Mouse (Mus musculus): ENCODE results near the gene Maged1. TPM values are rescaled to one million over a fixed set of nuclear protein-coding genes. Genes with fewer than 3 reads are reported as not detected.
"Not testable (repeated sequence)": the region's sequence is repeated elsewhere in the genome, so short reads cannot be mapped to it uniquely, and the experiment has no call there.

Gene Maged1
- polyA plus RNA-seq, 1 experiment from 2014 or later, result 664 TPM

GRCm38 (mm10) chrX:94540341-94541201 lies 1.4 kb downstream of the Maged1 start:
- peaks cover 36% of the 10 kb centered on the region for H3K36me3 ChIP-seq (ENCODE audit: control insufficient read depth, insufficient read depth, low read length)
- H3K9ac ChIP-seq (replicated peaks; ENCODE audit: low read depth, low read length), result peak overlapping the region; percentile 63
- H3K9me3 ChIP-seq (ENCODE audit: control insufficient read depth, low read depth, low read length), result no peaks in the 10 kb centered on the region
- peak overlapping the region; percentile 86 for H3K27ac ChIP-seq (ENCODE audit: low read length)
- no peaks in the 10 kb centered on the region for H3K4me1 ChIP-seq (ENCODE audit: control insufficient read depth, insufficient read depth, low read length)
- no peaks in the 10 kb centered on the region for H3K27me3 ChIP-seq (ENCODE audit: control insufficient read depth, insufficient read depth, low read length)
- 18% methylated on average over 37 of the region's 37 CpGs for WGBS
- H3K4me2 ChIP-seq (replicated peaks; ENCODE audit: low read depth, low read length), result peak overlapping the region; percentile 46
- H3K4me3 ChIP-seq (ENCODE audit: low read depth, low read length), result peak overlapping the region; percentile 55
- peak; percentile 38 for ATAC-seq (ENCODE audit: insufficient number of reproducible peaks, insufficient read depth, low FRiP score, low read depth)

- H3K9me3 ChIP-seq (ENCODE audit: control insufficient read depth, low read depth, low read length), result no peaks in the 10 kb centered on the region
- H3K27me3 ChIP-seq (ENCODE audit: control insufficient read depth, insufficient read depth, low read length), result no peaks in the 10 kb centered on the region
- H3K4me1 ChIP-seq (ENCODE audit: control insufficient read depth, insufficient read depth, low read length), result no peaks in the 10 kb centered on the region
- no peak overlapping the region for H3K27ac ChIP-seq (ENCODE audit: low read length)
- ATAC-seq (ENCODE audit: insufficient number of reproducible peaks, insufficient read depth, low FRiP score, low read depth), result no peak
- no peak overlapping the region for H3K4me3 ChIP-seq (ENCODE audit: low read depth, low read length)
- WGBS, result 64% methylated on average over 2 of the region's 2 CpGs
- no peak overlapping the region for H3K9ac ChIP-seq (replicated peaks; ENCODE audit: low read depth, low read length)
- H3K4me2 ChIP-seq (replicated peaks; ENCODE audit: low read depth, low read length), result no peak overlapping the region
- H3K36me3 ChIP-seq (ENCODE audit: control insufficient read depth, insufficient read depth, low read length), result peaks cover 31% of the 10 kb centered on the region
These were observed 7.6 kb downstream of the Maged1 start for GRCm38 (mm10) chrX:94534346-94534745.

- Histone ChIP-seq H3K4me3 (ENCODE audit: low read depth, low read length) (no peak overlapping the region), H3K36me3 (ENCODE audit: control insufficient read depth, insufficient read depth, low read length) (no peaks in the 10 kb centered on the region), H3K9me3 (ENCODE audit: control insufficient read depth, low read depth, low read length) (no peaks in the 10 kb centered on the region), H3K27ac (ENCODE audit: low read length) (no peak overlapping the region), H3K9ac (replicated peaks; ENCODE audit: low read depth, low read length) (no peak overlapping the region), H3K4me2 (replicated peaks; ENCODE audit: low read depth, low read length) (no peak overlapping the region), H3K27me3 (ENCODE audit: control insufficient read depth, insufficient read depth, low read length) (no peaks in the 10 kb centered on the region), H3K4me1 (ENCODE audit: control insufficient read depth, insufficient read depth, low read length) (no peaks in the 10 kb centered on the region)
- no peak for ATAC-seq (ENCODE audit: insufficient number of reproducible peaks, insufficient read depth, low FRiP score, low read depth)
- 78% methylated on average over 3 of the region's 3 CpGs for WGBS
These were observed 11.6 kb downstream of the Maged1 start for GRCm38 (mm10) chrX:94530301-94530700.

GRCm38 (mm10) chrX:94522166-94522565 lies 19.8 kb downstream of the Maged1 start:
- no peaks in the 10 kb centered on the region for H3K36me3 ChIP-seq (ENCODE audit: control insufficient read depth, insufficient read depth, low read length)
- ATAC-seq (ENCODE audit: insufficient number of reproducible peaks, insufficient read depth, low FRiP score, low read depth), result no peak
- H3K4me1 ChIP-seq (ENCODE audit: control insufficient read depth, insufficient read depth, low read length), result no peaks in the 10 kb centered on the region
- H3K27me3 ChIP-seq (ENCODE audit: control insufficient read depth, insufficient read depth, low read length), result no peaks in the 10 kb centered on the region
- WGBS, result 75% methylated on average over 3 of the region's 3 CpGs
- H3K27ac ChIP-seq (ENCODE audit: low read length), result no peak overlapping the region
- H3K4me3 ChIP-seq (ENCODE audit: low read depth, low read length), result no peak overlapping the region
- no peak overlapping the region for H3K9ac ChIP-seq (replicated peaks; ENCODE audit: low read depth, low read length)
- H3K4me2 ChIP-seq (replicated peaks; ENCODE audit: low read depth, low read length), result no peak overlapping the region
- no peaks in the 10 kb centered on the region for H3K9me3 ChIP-seq (ENCODE audit: control insufficient read depth, low read depth, low read length)

- no peaks in the 10 kb centered on the region for H3K36me3 ChIP-seq (ENCODE audit: control insufficient read depth, insufficient read depth, low read length)
- no peak overlapping the region for H3K27ac ChIP-seq (ENCODE audit: low read length)
- H3K9me3 ChIP-seq (ENCODE audit: control insufficient read depth, low read depth, low read length), result no peaks in the 10 kb centered on the region
- H3K27me3 ChIP-seq (ENCODE audit: control insufficient read depth, insufficient read depth, low read length), result no peaks in the 10 kb centered on the region
- H3K4me3 ChIP-seq (ENCODE audit: low read depth, low read length), result no peak overlapping the region
- 51% methylated on average over 3 of the region's 3 CpGs for WGBS
- ATAC-seq (ENCODE audit: insufficient number of reproducible peaks, insufficient read depth, low FRiP score, low read depth), result no peak
- H3K9ac ChIP-seq (replicated peaks; ENCODE audit: low read depth, low read length), result no peak overlapping the region
- H3K4me2 ChIP-seq (replicated peaks; ENCODE audit: low read depth, low read length), result no peak overlapping the region
- no peaks in the 10 kb centered on the region for H3K4me1 ChIP-seq (ENCODE audit: control insufficient read depth, insufficient read depth, low read length)
These were observed 33.5 kb downstream of the Maged1 start for GRCm38 (mm10) chrX:94508442-94508819.

GRCm38 (mm10) chrX:94507698-94508441 lies 34.1 kb downstream of the Maged1 start:
- H3K9ac ChIP-seq (replicated peaks; ENCODE audit: low read depth, low read length); H3K9me3 ChIP-seq (ENCODE audit: control insufficient read depth, low read depth, low read length); H3K4me3 ChIP-seq (ENCODE audit: low read depth, low read length); H3K4me2 ChIP-seq (replicated peaks; ENCODE audit: low read depth, low read length); H3K36me3 ChIP-seq (ENCODE audit: control insufficient read depth, insufficient read depth, low read length); H3K4me1 ChIP-seq (ENCODE audit: control insufficient read depth, insufficient read depth, low read length); ATAC-seq (ENCODE audit: insufficient number of reproducible peaks, insufficient read depth, low FRiP score, low read depth); H3K27ac ChIP-seq (ENCODE audit: low read length); H3K27me3 ChIP-seq (ENCODE audit: control insufficient read depth, insufficient read depth, low read length): not testable (repeated sequence)
- WGBS, result 30% methylated on average over 6 of the region's 14 CpGs

- H3K4me2 ChIP-seq (replicated peaks; ENCODE audit: low read depth, low read length), result no peak overlapping the region
- no peak overlapping the region for H3K4me3 ChIP-seq (ENCODE audit: low read depth, low read length)
- H3K36me3 ChIP-seq (ENCODE audit: control insufficient read depth, insufficient read depth, low read length), result no peaks in the 10 kb centered on the region
- no peak overlapping the region for H3K27ac ChIP-seq (ENCODE audit: low read length)
- 88% methylated on average over 2 of the region's 2 CpGs for WGBS
- H3K9ac ChIP-seq (replicated peaks; ENCODE audit: low read depth, low read length), result no peak overlapping the region
- no peaks in the 10 kb centered on the region for H3K9me3 ChIP-seq (ENCODE audit: control insufficient read depth, low read depth, low read length)
- no peak; the same call in 1 of the 2 replicates for ATAC-seq (ENCODE audit: insufficient number of reproducible peaks, insufficient read depth, low FRiP score, low read depth)
- H3K27me3 ChIP-seq (ENCODE audit: control insufficient read depth, insufficient read depth, low read length), result no peaks in the 10 kb centered on the region
- H3K4me1 ChIP-seq (ENCODE audit: control insufficient read depth, insufficient read depth, low read length), result no peaks in the 10 kb centered on the region
These were observed 55.7 kb downstream of the Maged1 start for GRCm38 (mm10) chrX:94486001-94486792.

Data from stomach, embryonic 14.5 days (tissue).